Mouse (Mus musculus) megakaryocyte, adult 5-6 weeks (primary cell): ENCODE measurements around the gene Ptger1. TPM values are rescaled to one million over a fixed set of nuclear protein-coding genes. Genes with fewer than 3 reads are reported as not detected.

Source experiments
- ATAC-seq: 2 replicates; pipeline ENCODE4 v1.8.0; 2016; ENCODE audit warnings: mild to moderate bottlenecking, inconsistent platforms; ENCODE audit not compliant: poor library complexity, severe bottlenecking
- total RNA-seq, 2 experiments: library from RNA; stranded (forward) in 1 of 2; stranded (reverse) in 1 of 2; fragments of 153-499, 151-499 nt in 1 of 2; fragments of 221-1000, 200-1000 nt in 1 of 2; gene quantifications; 2 replicates each; pipeline versions ENCODE4 v1.2.3 to v1.2.4; 2015 to 2017

Ptger1 gene
- total RNA-seq, 2 experiments from 2014 or later, result 0.07 to 1.7 TPM

GRCm38 (mm10) chr8:83694369-83695160 is 28.1 kb downstream of the Ptger1 start:
- no peak for ATAC-seq

GRCm38 (mm10) chr8:83695351-83696106 is 29.1 kb downstream of the Ptger1 start:
- ATAC-seq, result peak; percentile 15

- peak; percentile 11; the same call in 1 of the 2 replicates for ATAC-seq
Measured at GRCm38 (mm10) chr8:83697374-83698220, 31.1 kb downstream of the Ptger1 start.

- ATAC-seq, result peak; percentile 68
Measured at GRCm38 (mm10) chr8:83698291-83698660, 31.8 kb downstream of the Ptger1 start.

- ATAC-seq, result peak; percentile 57
Measured at GRCm38 (mm10) chr8:83698661-83699453, 32.4 kb downstream of the Ptger1 start, which contains the start of gene Pkn1. TSS of gene Pkn1 (minus strand) at chr8:83699179.

- ATAC-seq, result peak; percentile 22; the same call in 1 of the 2 replicates
Measured at GRCm38 (mm10) chr8:83699566-83699965, 33.1 kb downstream of the Ptger1 start.

- ATAC-seq, result no peak
Measured at GRCm38 (mm10) chr8:83700423-83701085, 34.1 kb downstream of the Ptger1 start.

- ATAC-seq, result no peak
Measured at GRCm38 (mm10) chr8:83703426-83703825, 36.9 kb downstream of the Ptger1 start.

- ATAC-seq, result no peak
Measured at GRCm38 (mm10) chr8:83706411-83706810, 39.9 kb downstream of the Ptger1 start.

- no peak for ATAC-seq
Measured at GRCm38 (mm10) chr8:83707554-83707953, 41.1 kb downstream of the Ptger1 start.

GRCm38 (mm10) chr8:83714676-83715030 is 48.2 kb downstream of the Ptger1 start:
- ATAC-seq, result no peak; the same call in 1 of the 2 replicates

- peak; percentile 96 for ATAC-seq
Measured at GRCm38 (mm10) chr8:83715031-83715690, 48.7 kb downstream of the Ptger1 start, which contains the start of gene Ddx39. TSS of gene Ddx39 (plus strand) at chr8:83715177.

- no peak for ATAC-seq
Measured at GRCm38 (mm10) chr8:83715771-83716170, 49.3 kb downstream of the Ptger1 start.

GRCm38 (mm10) chr8:83716563-83716962 is 50.1 kb downstream of the Ptger1 start:
- ATAC-seq, result no peak

GRCm38 (mm10) chr8:83719048-83719447 is 52.6 kb downstream of the Ptger1 start:
- ATAC-seq, result no peak

GRCm38 (mm10) chr8:83719693-83720092 is 53.2 kb downstream of the Ptger1 start:
- no peak for ATAC-seq

- ATAC-seq, result peak; percentile 28
Measured at GRCm38 (mm10) chr8:83721405-83722025, 55.0 kb downstream of the Ptger1 start.
